Mouse (Mus musculus): Measurements from ENCODE around the gene Dip2b.

Gene Dip2b

DNA sequence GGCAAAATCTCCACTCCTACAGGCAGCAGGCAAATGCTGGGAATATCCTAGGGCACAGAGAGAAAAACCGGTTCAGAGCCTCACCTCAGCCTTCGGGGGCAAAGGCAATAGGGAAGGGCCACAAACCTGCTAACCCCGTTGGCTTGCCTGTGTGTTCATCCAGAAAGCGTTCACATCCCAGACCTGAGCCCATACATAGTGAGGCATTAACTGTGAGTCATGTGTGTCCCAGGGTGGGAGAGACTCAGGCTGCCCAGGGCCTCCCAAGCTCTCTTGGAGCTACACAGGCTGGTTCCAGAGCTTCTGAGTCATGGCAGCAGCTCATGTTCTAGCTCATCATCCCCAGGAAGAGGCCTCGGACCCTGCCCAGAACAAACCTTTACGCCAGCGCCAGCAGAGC lies 49.6 kb downstream of the Dip2b start:
- no peak for DNase-seq

DNA sequence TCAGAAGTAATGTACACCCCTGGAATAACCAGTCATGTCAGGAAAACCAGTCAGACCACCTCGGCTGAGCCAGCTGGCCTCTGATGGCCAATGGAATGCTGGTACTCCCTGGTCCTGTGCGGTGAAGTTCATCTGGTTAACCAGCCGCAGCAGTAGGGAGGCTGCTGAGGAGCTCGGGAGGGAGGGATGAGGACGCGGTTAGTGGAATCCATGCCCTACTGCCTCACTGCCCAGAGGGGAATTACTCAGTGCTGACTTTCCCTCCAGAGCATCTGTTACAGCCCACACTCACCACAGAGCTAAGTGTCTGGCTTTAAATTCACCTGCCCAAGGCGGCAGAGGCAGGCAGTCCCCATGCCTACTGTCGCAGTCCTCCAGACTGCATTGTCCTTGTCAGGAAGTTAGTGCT lies 51.2 kb downstream of the Dip2b start:
- DNase-seq = no peak

DNA sequence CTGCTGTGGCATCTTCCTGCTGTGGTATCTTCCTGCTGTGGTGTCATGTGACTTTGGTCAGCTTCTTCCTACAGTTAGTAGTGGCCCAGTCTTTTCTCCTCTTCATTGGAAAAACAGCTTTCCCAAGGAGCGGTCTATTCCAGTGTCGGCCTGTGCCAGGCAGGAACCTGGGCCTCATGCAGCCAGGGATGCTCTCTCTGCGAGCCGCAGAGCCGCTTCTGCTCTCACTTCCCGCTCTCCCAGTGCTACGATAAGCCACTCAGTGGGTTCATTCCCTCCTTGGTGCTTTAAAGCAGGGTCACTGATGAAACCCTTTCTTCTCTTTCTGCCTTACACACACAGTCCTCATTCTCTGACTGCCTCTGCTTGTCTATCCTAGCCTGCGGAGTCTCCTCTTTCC lies 53.4 kb downstream of the Dip2b start:
- no peak for DNase-seq

DNA sequence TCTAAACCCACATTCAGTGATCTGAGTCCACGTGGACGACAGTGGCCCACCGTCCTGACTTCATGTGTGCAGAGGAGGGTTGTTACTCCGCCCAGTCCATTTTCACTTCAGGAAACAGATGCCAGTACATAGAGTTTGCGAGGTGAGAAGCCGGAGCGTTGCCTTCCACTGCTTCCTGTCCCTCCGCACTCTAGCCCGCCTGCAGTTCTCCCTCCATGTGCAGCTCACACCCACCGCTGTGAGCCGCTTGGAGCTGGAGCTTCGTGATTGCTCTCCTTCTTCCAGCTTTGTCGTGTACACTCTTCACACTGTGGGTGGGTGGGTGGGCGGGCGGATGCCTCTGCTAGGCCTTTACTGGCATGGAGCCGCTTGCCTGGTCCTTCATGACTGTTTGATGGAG lies 53.8 kb downstream of the Dip2b start:
- no peak for DNase-seq

DNA sequence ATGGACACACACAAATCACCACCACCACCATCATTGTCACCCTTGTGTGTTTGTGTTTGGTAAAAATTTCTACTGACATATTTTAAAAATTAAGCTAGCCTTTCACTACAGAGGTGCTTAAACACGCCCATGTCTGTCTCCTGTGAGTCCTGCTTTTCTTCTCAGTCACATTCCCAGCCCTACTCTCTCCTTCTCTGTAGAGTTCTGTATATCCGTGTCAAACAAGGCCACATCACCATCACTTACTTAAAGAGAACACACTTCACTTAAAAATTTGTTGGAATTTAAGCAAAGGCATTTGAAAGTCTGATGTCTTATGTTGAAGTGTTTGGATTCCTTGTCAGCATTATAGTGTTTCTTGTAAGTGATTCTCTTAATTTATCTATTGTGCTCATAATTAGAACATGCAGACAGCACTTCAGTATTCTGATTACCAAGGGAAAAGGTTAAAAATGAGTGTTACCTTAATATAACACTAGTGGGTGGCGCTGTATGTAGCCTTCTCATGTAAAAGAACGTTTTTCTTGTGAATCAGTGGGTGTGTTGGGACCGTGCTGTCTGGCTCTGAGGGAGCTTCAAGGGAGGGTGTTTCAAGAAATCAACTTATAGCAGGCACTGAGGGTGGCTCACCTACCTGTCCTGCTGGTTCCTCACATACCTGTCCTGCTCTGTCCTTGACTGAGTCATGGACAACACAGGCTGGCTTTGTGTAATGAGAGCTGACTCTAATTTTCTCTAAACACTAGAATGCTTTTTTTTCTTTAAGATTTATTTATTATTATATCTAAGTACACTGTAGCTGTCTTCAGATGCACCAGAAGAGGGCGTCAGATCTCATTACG lies 58.3 kb downstream of the Dip2b start:
- DNase-seq = no peak

DNA sequence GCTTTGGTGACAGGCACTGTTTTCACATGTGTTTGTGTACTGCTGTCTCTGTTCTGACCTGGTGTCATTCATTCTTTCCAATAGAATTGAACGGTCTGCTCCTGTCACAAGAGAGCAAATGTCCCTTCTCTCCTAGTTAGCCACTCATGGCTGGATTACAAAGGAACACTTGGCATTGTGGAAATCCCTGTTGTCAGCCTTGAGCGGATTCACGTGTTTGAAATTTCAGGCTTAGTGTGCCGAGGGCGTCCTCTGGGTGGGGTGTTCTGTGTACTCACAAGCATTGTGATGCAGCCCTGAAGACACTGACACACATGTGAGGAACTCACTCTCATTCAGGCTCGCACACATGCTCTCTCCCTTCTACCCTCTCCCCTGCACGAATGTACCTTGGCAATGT lies 61.9 kb downstream of the Dip2b start:
- DNase-seq = no peak

DNA sequence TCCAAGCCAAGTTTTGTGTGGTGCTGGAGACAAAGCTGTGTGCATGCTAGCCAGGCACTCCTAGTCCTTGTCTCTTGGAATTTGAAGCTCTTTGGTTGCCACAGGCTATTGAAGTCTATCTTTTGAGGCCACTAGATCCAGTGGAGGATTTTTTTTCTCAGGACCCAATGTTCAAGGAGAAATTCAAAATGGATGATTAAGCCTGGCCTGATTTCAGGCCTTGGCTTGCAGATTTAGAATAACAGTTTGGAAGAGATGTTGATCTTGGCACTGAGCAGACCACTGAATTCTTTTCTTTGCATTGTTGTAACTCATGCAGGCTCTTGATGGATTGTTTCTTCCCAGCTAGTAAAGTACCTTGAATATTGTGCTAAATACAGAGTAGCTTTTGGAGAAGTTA lies 62.7 kb downstream of the Dip2b start:
- no peak for DNase-seq

DNA sequence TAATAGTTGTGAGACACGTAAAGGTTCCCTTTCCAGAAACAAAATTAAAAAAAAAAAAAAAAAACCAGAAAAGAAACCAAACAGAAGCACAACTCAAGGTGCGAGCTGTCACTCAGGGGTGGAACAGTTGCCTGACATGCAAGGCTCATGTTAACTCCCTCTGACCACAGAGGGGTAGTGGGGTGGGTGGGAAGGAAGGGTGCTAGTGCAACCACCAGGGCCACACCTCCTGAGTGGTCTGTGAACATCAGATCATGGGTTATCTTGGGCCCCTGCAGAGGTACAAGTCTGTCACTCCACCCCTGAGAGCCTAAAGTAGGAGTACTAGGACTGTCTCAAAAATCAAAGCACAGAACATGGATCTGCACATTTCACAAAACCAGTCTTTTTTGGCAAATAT lies 65.7 kb downstream of the Dip2b start:
- DNase-seq = no peak

DNA sequence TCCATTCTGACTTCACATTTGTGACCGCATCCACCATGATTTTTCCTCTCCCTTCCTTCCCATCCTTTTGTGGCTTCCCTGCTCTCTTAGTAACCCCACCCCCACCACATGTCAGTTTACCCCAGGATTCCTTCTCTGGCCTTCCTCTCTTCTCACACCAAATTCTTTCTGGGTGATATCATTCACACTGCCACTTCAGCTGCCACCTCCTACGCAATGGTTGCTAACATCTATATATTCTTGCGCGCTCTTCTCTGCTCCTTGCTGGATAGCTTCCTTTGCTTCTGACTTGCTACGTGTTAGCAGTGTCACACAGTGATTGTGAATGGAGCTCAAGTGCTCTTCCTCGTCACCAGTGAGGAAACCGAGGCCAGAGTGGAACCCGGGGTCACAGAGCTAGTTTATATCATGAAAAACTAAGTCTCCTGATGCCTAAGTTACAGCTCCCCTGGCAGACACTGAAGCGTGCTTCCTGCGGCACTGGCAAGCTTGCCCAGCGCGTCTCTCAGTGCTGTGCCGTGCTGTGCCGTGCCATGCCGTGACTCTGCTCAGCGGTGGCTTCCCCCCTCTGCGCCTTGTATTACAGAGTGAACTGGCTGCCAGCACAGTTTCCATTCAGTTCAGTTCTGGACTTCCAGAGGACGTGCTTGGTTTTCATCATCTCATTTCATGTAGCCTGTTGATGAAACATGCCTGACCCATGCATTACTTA lies 69.8 kb downstream of the Dip2b start:
- DNase-seq = peak in 1 of 2 experiments; percentile 41

DNA sequence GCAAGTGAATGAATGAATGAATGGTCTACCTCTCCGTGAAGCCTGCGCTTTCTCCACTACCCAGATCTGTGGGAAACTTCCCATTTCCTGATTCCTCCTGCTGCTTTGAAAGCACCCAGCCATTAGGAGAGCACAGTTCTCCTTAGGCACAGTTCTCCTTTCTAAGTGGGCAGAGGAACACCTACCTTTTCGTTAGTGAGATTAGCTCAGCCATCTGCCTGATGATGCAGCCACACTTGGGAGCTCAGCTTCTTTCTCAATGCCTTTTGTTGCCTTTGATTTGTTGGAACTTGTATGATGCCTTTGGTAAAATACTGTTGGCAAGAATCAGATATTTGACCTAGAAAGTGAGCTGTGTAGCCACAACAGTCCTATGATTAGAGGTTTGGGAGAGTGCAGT lies 71.5 kb downstream of the Dip2b start:
- DNase-seq = no peak

DNA sequence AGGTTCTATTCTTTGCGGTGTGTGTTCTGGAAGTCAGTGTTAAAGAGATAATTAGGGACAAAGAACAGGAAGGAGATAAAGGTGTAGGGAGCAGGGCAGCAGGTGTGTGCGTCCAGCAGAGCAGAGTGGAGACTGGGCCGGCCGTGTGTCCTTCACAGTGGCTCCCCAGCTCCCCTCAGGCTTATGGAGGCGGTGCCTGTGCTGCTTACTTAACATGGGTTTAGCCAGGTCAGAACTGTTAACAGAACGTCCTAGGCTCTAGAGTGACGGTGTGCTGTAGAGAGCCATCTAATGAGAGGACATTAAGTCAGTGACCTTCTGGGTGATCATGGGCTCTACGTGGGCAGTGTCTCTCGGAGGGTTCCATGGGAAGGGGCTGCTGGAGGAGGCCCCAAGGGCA lies 73.4 kb downstream of the Dip2b start:
- no peak for DNase-seq

DNA sequence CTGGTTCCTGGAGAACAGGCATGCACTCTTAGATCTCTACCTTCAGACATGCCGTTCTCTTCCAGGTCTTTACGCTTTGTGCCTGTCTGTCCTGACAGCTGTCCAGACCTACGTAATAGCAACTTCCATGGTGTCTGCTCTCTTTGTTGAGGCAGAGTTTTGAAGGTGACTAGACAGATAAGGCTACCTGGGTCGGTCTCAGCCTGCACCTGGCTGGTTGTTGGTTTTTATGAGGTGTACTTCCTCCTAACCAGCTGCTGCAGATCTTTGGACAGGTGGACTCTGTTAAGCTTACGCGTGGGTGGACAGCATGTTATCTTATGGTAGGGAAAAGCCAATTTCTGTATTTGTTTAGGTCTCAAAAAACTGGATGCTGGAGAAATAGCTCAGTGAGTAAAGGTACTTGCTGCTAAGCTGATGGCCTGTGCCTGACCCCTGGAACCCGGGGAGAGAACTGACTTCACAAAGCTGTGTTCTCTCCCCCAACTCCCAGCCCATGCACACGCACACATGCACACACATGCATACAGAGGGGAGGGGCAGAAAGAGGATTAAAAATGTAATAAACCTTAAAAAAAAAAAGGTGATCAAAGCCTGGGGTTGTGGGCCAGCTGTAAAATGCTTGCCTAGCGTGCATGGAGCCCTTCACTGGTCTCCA lies 74.0 kb downstream of the Dip2b start:
- DNase-seq = no peak

DNA sequence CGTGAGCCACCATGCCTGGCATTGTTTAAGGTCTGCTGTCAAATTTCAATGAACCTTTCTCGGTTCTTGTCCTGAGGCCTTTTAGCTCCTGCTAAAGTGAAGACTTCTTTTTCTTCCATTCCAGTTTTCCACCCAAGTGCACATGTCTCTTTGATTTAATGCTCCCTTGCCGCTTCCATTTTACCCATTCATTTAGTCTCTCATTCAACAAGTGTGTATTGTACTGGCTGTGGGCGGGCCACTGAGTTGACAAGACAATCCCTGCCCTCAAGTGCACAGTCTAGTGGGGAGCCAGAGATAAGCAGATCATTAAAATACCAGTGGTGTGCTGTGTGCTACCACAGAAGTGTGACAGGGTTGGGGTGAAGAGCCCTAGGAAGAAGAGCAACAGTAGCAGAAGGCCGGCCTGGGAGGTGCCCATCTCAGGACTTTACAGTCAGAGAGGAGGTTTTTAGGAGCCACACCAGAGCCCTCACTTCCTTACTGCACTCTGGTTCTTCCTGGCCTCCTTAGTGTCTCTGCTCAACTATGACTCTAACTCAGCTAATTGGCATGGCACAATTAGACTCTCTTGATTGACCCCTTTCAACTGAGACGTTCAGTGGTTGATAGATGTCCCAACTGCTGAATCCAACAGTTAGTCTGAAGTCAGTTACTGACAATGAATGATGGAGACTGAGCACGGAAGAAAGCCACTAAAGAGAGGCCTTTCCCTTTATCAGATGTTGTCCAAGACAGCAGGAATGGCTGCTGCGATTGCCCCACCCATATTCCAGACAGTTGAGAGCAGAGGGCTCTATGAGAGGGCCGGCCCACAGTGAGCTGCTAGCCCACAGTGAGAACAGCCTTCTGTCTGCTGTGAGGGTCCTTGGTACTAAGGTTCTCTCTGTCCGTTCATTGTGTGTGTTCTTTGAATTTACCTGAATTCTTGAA lies 75.1 kb downstream of the Dip2b start:
- DNase-seq = no peak

DNA sequence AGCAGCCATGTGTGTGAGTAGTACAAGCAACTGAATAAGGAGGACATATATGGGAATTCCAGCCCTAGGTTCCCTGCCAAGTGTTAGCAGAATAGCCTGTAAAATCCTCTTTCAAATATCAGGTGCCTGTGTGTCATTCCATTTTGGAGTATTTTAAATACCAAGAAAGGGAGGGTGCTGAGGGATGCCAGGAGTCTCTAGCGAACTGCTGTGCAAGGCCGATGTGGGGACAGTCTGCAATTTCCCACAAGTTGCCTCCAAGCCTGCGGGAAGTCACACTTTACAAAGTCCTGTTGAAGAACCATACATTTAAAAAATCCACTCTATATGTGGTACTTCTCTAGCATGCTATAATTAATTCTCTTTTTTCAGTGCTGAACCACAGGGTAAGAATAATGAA lies 77.0 kb downstream of the Dip2b start:
- no peak for DNase-seq

DNA sequence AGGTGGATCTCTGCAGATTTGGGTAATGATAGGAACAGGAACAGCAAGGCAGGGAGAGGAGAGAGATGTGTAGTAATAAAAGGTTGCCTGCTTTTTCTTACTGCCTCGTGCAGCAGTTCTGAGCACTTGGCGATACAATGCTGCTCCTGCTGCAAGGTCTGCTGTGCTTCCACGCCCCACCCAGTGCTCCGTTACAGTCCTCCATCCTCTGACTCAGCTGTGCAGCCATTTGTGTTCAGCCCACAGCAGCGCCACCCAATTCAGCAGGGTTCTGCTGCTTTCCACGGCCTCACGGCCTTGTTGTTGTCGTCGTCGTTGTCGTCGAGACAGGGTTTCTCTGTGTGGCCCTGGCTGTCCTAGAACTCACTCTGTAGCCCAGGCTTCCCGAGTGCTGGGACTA lies 77.9 kb downstream of the Dip2b start:
- DNase-seq = no peak

DNA sequence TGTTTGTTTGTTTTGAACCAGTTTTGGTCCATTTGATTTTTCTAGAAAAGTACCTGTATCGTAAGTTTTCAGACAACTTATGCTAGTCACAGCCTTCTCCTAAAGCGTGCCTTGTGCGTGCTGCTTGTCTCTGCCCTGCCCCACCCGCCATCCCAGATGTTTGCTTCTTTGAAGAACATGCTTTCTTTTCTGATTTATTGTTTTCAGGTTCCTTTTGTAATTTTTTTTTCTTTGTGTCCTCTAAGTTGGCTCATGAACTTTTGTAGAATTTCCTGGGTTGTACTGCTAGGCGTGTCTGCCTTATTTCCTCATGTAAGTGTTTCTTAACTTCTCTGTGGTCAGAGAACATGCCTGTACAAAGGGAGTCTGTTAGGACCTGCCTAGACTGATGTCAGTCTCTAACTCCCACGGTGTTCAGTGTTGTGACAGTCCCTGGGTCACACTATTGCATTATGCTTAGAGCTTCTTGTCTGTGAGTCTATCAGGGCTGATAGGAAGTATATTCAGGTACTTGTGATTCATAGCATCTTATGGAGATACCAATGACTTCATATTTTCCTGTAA lies 80.8 kb downstream of the Dip2b start:
- DNase-seq = no peak

DNA sequence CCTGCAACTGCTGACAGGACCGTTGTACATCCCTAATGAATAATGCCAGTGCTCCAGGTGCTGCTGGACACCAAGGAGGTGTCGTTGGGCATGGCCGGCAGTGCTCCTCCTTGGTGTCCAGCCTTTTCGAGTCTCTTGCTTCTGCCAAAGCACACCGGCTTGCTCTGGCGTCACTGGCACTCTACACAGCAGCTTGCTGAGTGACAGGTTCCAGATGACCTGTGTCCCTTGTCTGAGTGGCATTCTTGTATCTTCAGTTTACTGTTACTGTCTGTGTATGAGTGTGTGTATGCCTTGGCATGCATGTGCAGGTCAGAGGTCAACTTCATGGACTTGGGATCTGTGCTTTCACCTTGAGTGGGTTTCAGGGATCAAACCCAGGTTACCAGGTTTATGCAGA lies 83.0 kb downstream of the Dip2b start:
- no peak for DNase-seq

DNA sequence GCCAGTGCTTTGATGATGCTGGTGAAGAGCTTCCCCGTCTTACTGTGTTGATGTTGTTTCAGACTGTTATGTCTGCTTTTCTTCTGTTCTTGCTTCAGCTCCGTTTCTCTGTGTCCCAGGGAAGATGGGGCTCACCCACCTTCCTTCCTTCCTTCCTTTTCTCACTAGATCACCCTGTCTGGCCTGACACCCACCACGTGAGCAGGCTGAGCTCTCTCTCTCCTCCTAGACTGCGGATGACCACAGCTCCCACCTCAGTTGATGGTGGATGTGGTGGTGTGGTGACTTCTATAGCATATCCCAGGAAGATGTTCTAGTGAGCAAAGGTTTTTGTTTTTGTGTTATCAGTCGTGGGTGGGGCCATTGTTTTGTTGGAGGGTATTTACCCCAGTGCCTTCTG lies 85.4 kb downstream of the Dip2b start:
- DNase-seq = no peak

DNA sequence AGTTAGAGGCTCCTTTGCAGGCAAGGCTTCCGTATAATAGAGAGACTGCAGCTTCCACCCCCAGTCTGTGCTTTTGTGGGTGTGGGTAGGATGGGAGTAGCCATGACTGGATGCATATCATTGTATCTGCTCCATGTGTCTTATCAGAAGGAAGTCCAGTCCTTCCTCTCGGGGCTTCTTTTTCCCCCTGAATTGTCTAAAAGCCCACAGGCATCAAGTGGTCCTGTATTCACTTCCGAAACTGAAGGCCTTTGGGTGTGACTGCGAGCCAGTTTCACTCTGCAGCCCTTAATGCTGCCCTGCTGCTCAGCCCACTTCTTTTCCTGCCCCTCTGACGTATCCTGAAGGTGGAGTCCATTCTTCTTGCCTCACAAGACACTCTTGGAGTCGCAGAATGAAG lies 86.8 kb downstream of the Dip2b start:
- DNase-seq = no peak

DNA sequence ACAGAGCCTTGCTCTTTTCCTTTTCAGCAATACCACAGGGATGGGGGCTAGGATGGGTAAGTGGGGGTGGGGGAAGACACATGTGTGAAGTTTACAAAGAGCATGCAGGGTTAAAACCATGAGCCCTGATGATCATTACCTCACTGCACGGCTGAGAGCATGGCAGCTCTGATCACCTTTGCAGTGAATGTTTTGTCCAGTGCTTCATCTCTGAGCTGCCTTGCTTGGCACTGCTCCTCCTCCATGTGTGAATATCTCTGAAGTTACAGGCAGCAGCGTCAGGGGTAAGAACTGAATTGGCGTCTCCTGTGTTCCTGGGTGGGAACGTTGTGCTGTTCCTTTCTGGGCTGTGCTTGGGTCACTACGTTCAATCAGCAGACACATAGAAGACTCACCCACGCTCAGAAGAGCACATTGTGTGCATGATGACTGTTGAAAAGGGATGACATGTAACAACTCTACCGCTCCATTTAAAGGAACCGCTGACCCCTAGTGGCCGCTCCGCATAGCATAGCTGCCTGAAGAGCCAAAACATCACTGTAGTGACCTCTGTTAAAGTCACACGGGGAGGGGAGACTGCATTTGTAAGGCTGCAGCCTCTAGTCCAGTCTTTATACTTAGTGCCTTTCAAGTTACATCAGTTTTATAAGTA lies 88.1 kb downstream of the Dip2b start:
- DNase-seq = peak; percentile 91 to 92

DNA sequence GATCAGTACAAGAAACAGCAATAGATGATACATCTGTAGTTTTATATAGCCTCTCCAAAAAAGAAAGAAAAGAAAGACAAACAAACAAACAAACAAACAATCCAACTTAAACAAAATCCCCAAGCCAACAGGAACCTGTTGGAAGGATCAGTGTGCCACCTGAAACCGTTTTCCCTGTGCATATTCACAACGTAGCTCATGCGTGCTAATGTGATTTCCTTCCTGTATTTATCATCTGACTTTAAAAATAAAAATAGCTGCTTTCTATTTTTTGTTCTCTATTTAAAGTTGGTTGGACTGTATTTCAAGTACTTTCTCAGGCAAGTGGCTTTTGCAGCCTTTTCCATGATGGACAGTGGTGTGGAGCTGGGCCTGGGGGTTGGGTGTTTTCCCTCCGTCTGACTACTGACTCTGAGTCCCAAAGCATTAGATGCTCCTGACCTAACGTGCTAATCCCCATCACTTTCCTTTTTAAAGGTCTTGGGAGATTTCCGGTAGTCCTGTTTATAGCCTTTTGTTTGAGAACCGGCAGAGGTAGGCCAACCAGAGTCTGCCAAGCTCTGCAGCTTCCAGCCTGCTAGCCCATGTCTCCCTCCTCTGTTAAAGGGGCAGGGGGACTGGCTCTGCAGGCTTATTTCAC lies 90.8 kb downstream of the Dip2b start:
- no peak for DNase-seq

Measured in cerebellum, postnatal 14 days (tissue).